Mouse (Mus musculus): ENCODE results near the gene Csnk1g2.

GRCm38 (mm10) chr10:80671936-80672690, 49.5 kb downstream of the Csnk1g2 start:
- no peak for TF ChIP-seq CTCF (IDR thresholded peaks at IDR 0.05; ENCODE audit: control insufficient read depth, insufficient read depth, insufficient read length)
- TF ChIP-seq FOSL1 (IDR thresholded peaks at IDR 0.05; ENCODE audit: insufficient read depth, low read length, poor library complexity, severe bottlenecking), result no peak
- no peak for TF ChIP-seq MYOD1 (IDR thresholded peaks at IDR 0.05; ENCODE audit: control insufficient read depth, insufficient read length, low read depth)
